Mouse (Mus musculus) myocyte (in vitro differentiated cells): ENCODE measurements at regions not wholly inside any gene's neighbourhood (a gene's known extent, or its start where the extent isn't known, plus 50 kb on each side); places are given as distances from the start of the nearest gene placed in this dataset.

Source experiments
- CEBPB ChIP-seq: IDR thresholded peaks from 2 replicates; pipeline ENCODE4 v1.6.1; 2011; ENCODE audit warnings: mild to moderate bottlenecking, moderate library complexity; ENCODE audit not compliant: poor library complexity, insufficient read depth, severe bottlenecking
- E2F4 ChIP-seq: IDR thresholded peaks from one replicate; pipeline ENCODE4 v1.6.1; 2011; ENCODE audit warnings: mild to moderate bottlenecking, control low read depth, moderate library complexity; ENCODE audit not compliant: insufficient read depth
- MAX ChIP-seq: IDR thresholded peaks from one replicate; pipeline ENCODE4 v1.6.1; 2011; ENCODE audit warnings: low read depth, mild to moderate bottlenecking, control low read depth
- MYOD1 ChIP-seq, 3 experiments: IDR thresholded peaks; one replicate each; pipeline ENCODE4 v1.6.1; 2011; ENCODE audit warnings: control low read depth in 2 of 3, low read depth in 2 of 3, mild to moderate bottlenecking in 2 of 3, moderate library complexity in 1 of 3; ENCODE audit not compliant: insufficient read length in 2 of 3, control insufficient read depth in 1 of 3
- MYOG ChIP-seq, 3 experiments: IDR thresholded peaks; one replicate each; pipeline ENCODE4 v1.6.1; 2011; ENCODE audit warnings: control low read depth in 2 of 3, low read depth in 2 of 3, mild to moderate bottlenecking in 2 of 3; ENCODE audit not compliant: insufficient read length in 2 of 3, control insufficient read depth in 1 of 3, insufficient read depth in 1 of 3
- POLR2A ChIP-seq: IDR thresholded peaks from one replicate; pipeline ENCODE4 v1.6.1; 2011; ENCODE audit warnings: low read depth, mild to moderate bottlenecking, control low read depth, moderate library complexity; ENCODE audit not compliant: insufficient read length
- POLR2AphosphoS2 ChIP-seq: IDR thresholded peaks from one replicate; pipeline ENCODE4 v1.6.1; 2011; ENCODE audit warnings: low read depth, control low read depth; ENCODE audit not compliant: insufficient read length
- USF1 ChIP-seq: IDR thresholded peaks from one replicate; pipeline ENCODE4 v1.6.1; 2011; ENCODE audit warnings: low read depth, mild to moderate bottlenecking, control low read depth, moderate library complexity

DNA sequence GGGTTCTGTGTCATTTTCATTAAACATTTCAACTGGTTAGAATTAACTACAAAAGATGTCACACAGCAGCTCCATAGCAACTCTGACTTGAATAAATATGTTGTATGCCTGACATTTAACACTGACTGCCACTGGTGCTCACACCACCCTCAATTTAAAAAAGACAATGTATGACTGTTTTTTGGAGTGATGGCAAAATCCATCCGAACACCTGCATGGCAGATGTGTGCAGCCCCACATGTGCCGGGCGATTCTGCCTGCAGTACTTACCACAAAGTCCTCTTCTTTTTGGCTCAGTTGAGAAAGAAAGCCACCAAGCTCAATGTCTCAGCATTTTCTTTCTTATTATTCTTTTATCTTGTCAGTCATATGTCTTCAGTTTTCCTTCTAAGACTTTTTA, 199.4 kb downstream of the 4930544G11Rik start:
- TF ChIP-seq MYOG (IDR thresholded peaks at IDR 0.05; ENCODE audit: control insufficient read depth in 1 of 3, insufficient read depth in 1 of 3, insufficient read length in 2 of 3, low read depth in 2 of 3) = no peak
- TF ChIP-seq POLR2A = no peak
- TF ChIP-seq MAX = no peak
- no peak for TF ChIP-seq MYOD1 (IDR thresholded peaks at IDR 0.05; ENCODE audit: control insufficient read depth in 1 of 3, insufficient read length in 2 of 3, low read depth in 2 of 3)
- no peak for TF ChIP-seq POLR2AphosphoS2
- no peak for TF ChIP-seq E2F4
- TF ChIP-seq USF1 = no peak
- TF ChIP-seq CEBPB = no peak
